Mouse (Mus musculus): Measurements from ENCODE around the gene R3hcc1l.

Gene R3hcc1l

DNA sequence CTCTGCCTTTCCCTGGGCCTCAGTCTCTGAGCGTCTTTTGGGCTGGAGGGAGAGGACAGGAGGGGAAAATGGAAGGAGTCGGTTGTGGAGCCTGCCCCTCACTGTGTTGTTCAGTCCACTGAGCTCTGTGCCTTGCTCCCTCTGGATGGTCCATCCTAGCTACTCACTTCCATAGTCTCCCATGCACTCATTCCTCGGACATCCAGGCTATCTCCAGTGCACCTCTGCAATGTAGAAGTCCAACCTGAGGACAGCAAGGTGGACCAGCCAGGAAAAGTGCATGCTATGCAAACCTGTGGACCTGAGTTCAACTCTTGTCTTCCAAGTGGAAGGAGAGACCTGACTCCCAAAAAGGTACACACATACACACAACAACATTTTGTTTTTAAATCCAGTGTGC is 82.0 kb downstream of the R3hcc1l start:
- in situ Hi-C loops (cut with MboI): no loop called here

DNA sequence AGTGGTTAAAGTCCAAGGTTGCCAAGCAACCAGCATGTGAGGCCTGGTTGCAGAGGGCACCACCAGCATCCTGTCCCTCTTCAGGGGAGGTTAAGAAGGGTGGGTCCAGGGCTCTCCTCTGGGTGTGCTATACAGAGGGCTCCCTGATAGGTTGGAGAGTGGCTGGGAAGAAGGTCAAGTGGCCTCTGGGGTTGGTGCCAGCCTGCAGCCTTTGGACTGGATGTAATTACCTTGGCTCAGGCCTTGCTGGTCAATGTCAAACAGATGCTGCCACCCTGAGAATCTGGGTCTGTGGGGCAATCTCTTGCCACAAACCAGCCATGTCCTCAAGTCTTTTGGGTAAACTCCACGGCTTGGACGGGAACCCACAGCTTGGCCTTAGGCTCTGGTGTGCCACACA is 82.9 kb downstream of the R3hcc1l start:
- in situ Hi-C loops (cut with MboI): no loop called here

DNA sequence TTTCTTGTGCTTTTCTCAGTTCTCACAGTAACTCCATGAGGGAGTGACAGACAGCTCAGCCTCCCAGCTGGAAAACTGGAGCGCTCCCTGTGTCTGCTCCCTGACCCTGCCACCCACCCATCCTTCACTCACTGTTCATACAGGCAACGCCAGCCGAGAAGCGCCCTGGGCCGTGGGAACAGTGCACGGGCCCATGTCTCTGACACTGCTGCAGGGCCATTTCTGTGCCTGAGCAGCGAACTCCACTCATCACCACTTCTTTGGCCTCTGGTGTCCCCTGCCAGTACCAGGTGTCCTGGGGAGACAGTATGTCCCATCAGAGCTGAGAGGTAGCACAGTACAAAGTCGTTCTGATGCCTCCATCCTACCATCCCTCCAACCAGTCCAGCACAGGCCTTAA is 83.5 kb downstream of the R3hcc1l start:
- in situ Hi-C loops (cut with MboI): no loop called here

DNA sequence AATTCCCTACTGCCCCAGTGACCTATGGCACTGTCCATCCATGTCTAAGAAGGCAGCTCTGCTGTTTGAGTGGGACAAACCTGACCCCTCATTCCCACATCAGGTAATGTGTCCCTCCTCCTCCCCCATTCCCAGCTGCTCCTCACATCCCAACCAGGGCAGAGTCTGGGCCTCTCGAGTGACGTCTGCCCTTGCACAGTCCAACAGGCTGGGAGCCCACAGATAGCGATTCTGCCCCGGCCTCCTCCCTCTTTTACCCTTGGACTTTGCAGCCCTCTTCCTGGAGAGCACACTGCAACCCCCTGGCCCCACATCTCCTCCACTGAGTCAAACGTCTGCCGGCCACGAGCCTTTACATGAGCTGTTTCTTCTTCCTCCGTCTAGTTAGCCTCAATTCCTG is 84.0 kb downstream of the R3hcc1l start:
- in situ Hi-C loops (cut with MboI): no loop called here

DNA sequence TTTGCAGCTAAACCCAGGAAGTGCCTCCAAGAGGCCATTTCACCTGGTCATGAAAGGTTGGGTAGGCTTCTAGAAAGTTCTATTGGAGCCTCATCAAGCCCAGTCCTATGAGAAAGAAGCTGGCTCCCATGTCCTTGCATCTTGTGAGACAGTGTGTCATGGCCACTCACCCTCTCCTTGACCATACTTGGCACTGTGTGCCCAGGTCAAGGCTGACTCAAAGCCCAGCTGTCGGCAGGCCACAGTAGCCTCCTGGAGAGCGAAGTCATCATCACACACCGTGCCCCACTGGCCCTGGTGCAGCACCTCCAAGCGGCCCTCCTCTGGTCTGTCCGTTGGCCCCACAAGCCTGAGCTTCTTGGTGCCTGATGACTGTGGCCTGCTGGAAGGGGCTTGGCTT is 89.5 kb downstream of the R3hcc1l start:
- in situ Hi-C loops (cut with MboI): no loop called here

DNA sequence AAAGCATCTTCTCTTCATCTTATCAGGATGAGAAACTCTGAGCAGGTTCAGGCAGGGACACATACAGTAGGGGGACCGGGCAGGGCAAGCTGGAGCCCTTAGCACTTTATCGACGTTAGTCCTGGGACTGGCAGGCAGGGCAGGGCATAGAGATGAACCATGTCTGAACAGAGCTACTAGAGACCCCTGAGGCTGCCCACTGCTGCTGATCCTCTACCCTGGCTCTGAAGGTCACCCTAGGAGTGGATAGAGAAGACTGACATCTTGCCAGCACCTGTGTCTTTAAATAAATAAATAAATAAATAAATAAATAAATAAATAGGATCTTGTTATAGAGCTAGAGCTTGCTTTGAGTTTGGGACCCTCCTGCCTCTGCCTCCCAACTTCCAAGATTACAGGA is 91.2 kb downstream of the R3hcc1l start:
- in situ Hi-C loops (cut with MboI): no loop called here

DNA sequence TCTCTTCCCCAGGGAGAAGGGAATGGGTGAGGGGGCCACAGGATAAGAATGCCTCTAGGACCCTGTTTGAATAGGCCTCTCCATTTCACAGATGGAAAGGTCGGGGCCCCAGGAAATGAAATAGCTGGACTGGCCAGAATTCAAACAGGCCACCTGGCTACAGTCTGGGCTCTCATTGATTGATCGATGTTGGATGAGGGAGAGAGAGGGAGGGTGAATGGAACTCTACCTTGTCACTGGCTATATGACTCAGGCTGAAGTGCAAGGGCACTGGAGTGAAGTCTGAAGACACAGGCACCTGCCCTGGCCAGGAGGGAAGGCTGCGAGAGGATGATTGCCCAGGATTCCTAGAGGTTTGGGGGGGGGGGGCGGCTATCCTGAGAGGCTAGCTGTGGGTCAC is 93.2 kb downstream of the R3hcc1l start:
- in situ Hi-C loops (cut with MboI): no loop called here

DNA sequence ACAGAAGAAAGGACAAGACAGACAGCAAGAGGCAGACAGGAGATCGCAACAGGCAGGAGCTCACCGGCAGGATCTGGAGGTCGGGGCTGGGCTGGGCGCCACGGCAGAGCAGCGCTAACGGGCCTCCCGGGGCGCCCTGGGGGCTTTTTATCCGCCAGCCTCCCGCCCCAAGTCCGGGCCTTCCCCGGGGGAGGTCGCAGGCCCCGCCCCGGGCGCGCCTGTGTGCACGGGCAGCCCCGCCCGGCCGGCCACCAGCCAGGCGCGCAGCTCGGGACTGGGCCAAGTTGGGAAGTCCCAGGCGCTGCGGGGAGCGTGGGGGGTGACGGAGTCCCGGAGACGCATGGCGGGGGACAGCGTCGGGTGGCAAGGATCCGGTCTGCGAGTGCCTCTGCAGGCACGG is 94.1 kb downstream of the R3hcc1l start, which contains the start of gene Loxl4:
Gene Loxl4 (minus strand): TSS at position 160 of the 400 bp plus-strand sequence.
- in situ Hi-C loops (cut with MboI): no loop called here

DNA sequence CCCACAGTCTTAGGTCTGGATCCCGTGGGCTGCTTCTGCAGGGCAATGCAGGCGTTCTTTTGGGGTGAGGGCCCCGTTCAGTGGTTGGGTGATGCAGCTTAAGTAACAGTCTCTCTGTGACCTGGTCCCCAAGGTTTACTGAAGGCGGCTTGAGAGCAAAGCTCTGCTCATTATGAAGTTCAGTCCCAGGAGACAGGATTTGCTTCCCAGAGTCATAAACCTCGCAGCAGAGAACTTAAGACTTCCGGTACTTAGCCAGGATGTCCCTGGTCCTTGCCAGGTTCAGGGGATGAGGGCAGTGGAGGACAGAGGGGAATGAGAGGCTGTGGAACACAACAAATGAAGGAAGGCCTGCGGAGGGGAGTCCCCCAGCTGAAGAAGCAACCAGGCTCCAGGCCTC is 94.6 kb downstream of the R3hcc1l start:
- in situ Hi-C loops (cut with MboI): no loop called here

DNA sequence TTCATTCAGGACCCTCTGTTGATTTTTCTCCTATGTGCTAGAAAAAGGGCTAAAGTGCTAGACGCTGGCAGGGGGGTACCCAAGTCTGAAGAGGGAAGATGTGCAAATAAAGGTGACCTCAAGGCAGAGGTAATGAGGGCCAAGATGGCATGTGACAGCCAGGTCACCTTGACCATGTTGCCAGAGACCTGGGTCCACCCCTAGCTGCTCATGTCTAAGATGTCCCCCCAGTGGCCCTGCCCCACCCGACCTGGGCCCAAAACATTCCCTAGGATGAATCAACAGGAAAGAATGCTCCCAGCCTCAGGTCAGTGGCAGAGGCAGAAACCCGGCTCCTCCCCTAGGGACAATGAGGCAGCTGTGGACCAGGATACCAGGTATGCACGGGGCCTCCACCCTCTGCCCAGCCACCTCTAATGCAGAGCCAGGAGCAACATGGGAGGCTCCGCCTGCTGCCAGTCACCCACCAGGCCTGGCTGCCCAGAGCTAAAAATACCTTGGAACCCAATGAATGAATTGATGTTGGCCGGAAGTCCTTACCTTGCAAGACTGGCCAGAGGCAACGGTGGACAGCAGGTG is 95.2 kb downstream of the R3hcc1l start:
- in situ Hi-C loops (cut with MboI): no loop called here

DNA sequence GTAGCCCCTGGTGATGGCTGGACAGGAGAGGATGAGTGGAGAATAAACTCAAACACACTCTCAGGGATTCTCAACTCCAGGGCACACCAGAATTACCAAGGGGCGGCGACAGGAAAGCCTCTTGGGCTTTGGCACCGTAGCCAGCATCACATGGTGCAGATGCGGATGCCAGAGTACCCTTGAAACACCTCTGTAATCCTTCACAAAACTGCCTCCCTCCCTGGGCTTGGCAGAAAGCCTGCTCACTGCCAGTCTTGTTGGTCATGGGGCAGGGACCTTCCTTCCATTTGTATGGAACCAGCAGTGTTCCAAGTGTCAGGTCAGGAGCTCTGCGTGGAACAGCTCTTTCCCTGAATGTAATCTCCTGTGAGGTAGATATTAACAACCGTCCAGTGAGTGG is 109.5 kb downstream of the R3hcc1l start:
- in situ Hi-C loops (cut with MboI): no loop called here

DNA sequence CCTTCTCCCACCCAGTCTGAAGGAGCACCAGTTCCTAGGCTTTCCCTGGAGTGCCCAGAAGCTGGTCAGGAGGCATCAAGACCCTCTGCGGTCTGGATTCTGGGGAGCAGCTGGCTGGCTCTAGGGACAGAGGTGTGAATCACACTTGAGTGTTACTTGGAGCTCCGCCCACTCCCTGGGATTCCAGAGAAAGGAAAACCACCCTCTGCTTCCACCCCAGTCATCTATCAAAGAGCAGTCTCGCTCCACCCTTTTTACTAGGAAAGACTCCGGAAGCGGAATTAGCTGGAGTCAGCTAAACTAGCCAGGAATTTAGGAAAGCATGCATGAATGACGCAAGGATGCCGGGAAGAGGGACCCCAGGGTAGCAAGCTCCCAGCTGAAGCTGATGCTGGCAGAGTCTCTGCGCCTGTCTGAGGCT is 113.0 kb downstream of the R3hcc1l start:
- in situ Hi-C loops (cut with MboI): no loop called here

DNA sequence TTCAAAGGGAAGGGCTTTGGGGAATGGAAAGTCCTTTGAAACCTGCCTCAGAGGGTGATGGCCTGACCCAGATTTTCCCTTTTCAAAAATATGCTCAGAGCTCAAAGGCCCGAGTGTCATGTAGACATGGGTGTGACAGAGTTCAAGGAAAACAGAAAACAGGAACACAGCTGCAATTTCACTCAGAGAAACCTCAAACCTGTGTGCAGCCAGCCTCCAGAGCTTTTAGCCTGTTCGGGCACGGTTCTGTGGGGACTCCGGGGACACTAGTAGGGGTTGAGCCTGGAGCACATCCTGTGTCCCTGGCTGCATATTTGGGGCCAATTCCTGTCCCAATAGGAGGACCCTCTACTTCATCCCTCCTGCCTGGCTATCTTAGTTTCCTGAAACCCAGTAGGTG is 113.7 kb downstream of the R3hcc1l start:
- in situ Hi-C loops (cut with MboI): no loop called here

DNA sequence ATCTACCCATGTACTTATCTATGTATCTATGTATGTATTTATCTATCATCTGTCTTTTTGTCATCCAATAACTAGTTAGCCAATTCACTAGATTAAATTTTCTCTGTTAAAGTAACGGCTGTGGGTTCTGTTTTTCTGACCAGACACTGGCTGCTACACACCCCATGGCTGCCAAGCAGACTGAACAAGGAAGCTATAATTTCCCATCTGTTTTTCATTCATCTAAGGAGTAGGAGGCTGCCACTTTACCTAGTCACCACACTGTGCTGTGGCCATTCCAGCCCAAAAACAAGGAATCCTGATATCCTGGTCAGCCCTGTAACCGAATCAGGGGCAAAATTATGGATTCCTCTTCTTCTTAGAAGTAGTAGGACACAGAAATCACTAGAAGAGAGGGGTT is 115.1 kb downstream of the R3hcc1l start:
- in situ Hi-C loops (cut with MboI): no loop called here

DNA sequence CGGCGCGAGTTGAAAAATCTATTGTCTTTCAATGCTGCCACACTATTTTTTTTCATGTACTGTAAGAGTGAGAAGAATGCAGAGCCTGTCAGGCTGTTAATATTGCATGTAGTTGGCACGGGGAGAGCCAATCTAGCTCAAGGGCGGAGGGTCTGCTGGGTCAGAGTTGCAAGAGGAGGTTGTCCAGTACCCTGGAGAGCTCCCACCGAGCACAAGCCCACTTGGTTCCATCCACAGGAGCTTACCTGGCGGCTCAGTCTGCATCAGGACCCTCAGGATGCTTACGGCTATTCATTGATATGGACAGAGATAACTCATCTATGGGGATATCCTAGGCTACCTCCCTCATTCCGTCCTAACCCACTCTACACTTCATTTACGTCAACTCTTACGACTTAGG is 118.1 kb downstream of the R3hcc1l start:
- in situ Hi-C loops (cut with MboI): no loop called here

DNA sequence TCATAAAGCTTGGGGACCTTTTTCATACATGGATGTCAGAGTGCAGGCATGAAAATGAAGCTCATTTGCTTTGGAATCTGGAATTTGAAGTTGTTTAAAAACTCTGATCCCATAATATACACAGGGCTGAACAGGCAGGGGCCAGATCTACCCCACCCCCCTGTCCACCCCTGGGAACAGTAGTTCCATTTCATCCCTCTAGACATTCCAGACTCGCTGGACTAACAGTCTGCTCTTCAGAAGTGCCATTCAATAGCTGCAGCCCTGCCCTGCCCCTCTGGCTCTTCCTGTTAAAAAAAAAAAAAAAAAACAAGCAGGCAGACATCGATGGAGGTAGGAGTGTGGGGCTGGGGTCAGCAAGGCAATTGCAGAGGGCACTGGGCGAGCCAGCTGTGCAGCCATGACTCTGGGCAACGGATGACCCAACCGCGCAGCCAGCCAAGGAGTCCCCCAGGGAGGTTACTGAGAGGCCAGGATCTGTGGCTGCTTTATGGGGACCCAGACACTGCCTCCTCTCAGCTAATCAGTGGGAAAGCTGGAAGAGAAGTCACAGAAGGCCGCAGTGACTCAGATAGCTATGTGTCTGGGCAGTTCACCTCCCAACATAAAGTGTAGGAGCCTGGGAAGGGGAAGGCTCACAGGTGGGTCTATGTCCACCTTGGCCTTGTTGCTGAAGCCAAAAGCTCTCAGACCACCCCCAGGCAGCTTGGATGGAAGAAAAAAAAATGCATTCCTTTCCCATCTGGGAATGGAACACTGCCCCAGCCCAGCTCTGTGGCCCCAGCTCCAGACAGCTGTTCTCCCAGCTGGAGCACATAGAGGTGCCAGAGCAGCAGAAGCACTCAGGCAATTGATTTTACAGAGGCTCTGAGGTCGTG is 120.3 kb downstream of the R3hcc1l start:
- in situ Hi-C loops (cut with MboI): no loop called here

DNA sequence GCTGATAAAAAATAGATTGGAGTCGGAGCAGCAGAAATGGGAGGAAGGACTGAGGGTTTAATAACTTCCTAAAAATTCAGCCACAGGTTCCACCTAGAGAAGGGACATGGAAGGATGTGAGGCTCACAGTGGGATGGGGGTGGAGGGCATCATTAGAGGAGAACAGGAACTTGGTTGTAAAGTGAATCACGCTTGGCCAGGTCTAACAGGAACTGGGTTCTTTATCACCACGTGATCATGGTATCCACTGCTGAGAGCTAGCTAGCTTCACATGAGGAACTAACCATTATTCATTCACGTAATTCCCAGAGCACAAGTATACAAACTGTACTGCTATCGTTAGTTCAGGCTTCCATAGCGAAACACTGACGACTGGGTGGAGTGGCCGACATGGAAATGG is 121.0 kb downstream of the R3hcc1l start:
- in situ Hi-C loops (cut with MboI): no loop called here

DNA sequence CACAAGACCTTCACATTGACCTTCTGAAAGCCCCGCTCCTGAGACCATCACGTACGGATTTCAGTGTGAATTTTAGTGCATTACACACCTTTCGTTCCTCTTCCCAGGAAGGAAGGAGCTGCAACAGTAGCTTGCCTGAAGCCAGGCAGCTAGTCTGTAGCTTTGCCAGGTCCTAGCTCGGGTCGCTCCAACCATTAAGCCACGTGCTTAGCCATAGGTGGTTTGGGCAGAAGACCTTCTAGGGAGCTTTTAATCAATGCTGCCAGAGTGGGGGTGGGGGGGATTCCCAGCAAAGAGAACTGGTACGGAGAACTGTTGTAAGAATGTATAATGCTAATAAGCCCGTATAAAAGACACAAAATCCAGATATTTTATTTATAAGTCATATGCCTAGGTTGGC is 121.7 kb downstream of the R3hcc1l start:
- in situ Hi-C loops (cut with MboI): no loop called here
